Mouse (Mus musculus) CH12.LX (cell line): Measurements from ENCODE around the gene Olfr456. TPM values are rescaled to one million over a fixed set of nuclear protein-coding genes. Genes with fewer than 3 reads are reported as not detected.

ENCODE experiments used
- DNase-seq: peaks from one replicate; pipeline ENCODE4 v3.0.0-alpha.2; 2013; ENCODE audit errors: extremely low read depth
- H3K27ac ChIP-seq: 2 replicates; pipeline ENCODE4 v1.5.1; 2012; ENCODE audit warnings: low read depth, mild to moderate bottlenecking, control low read depth, moderate library complexity; ENCODE audit not compliant: insufficient read depth
- H3K27me3 ChIP-seq: replicated peaks from 2 replicates; pipeline ENCODE3; 2012; ENCODE audit warnings: inconsistent platforms
- H3K36me3 ChIP-seq, 2 experiments: replicated peaks in 1 of 2; 2 replicates each; pipeline versions ENCODE3 to v1.6.1; 2012; ENCODE audit warnings: inconsistent platforms in 1 of 2, low read length in 1 of 2, mild to moderate bottlenecking in 1 of 2, mixed read lengths in 1 of 2, moderate library complexity in 1 of 2; ENCODE audit not compliant: control insufficient read depth in 1 of 2, insufficient read depth in 1 of 2
- H3K4me1 ChIP-seq, 2 experiments: 2 replicates each; pipeline ENCODE4 v1.6.1; 2012; ENCODE audit warnings: inconsistent platforms in 1 of 2, moderate library complexity in 1 of 2; ENCODE audit not compliant: insufficient read depth in 2 of 2, control insufficient read depth in 1 of 2
- H3K4me2 ChIP-seq: 2 replicates; pipeline ENCODE4 v1.6.1; 2012; ENCODE audit warnings: low read depth, mild to moderate bottlenecking, control low read depth; ENCODE audit not compliant: poor library complexity, insufficient read depth, severe bottlenecking
- H3K4me3 ChIP-seq, 3 experiments: fragments of 150-350 bp in 1 of 3; sonication (generic) in 1 of 3; replicated peaks in 1 of 3; 2 replicates each; pipeline versions ENCODE3 to v1.5.1; 2011 to 2012; ENCODE audit warnings: low read depth in 2 of 3, low read length in 2 of 3, mild to moderate bottlenecking in 2 of 3, moderate library complexity in 2 of 3, control low read depth in 1 of 3, improper control_type of control experiment in 1 of 3, inconsistent platforms in 1 of 3, mixed read lengths in 1 of 3; ENCODE audit not compliant: poor library complexity in 1 of 3
- H3K79me2 ChIP-seq: replicated peaks from 2 replicates; pipeline ENCODE4 v1.6.1; 2012; ENCODE audit warnings: mild to moderate bottlenecking, moderate library complexity; ENCODE audit not compliant: control insufficient read depth, poor library complexity, insufficient read depth, severe bottlenecking; ENCODE audit errors: extremely low read depth
- H3K9ac ChIP-seq: 2 replicates; pipeline ENCODE4 v1.6.1; 2012; ENCODE audit warnings: low read depth, mild to moderate bottlenecking, control low read depth, moderate library complexity; ENCODE audit not compliant: insufficient read depth
- H3K9me3 ChIP-seq: replicated peaks from 2 replicates; pipeline ENCODE3; 2012; ENCODE audit warnings: low read length, inconsistent platforms, mixed read lengths
- CHD2 ChIP-seq: IDR thresholded peaks from 2 replicates; pipeline ENCODE4 v1.6.1; 2011; ENCODE audit warnings: low read length, improper control_type of control experiment
- CTCF ChIP-seq, 2 experiments: IDR thresholded peaks in 1 of 2; conservative IDR thresholded peaks in 1 of 2; 2 replicates each; pipeline ENCODE4 v1.5.1; 2011 to 2012; ENCODE audit warnings: low read depth in 2 of 2, low read length in 2 of 2, improper control_type of control experiment in 1 of 2, inconsistent platforms in 1 of 2, mild to moderate bottlenecking in 1 of 2, moderate library complexity in 1 of 2
- E2F4 ChIP-seq: IDR thresholded peaks from 2 replicates; pipeline ENCODE4 v1.6.1; 2011; ENCODE audit warnings: low read depth, low read length, improper control_type of control experiment; ENCODE audit not compliant: insufficient replicate concordance
- ELF1 ChIP-seq: IDR thresholded peaks from 2 replicates; pipeline ENCODE4 v1.6.1; 2014; ENCODE audit warnings: low read depth, mild to moderate bottlenecking, inconsistent platforms, low read length, improper control_type of control experiment
- ETS1 ChIP-seq: conservative IDR thresholded peaks from 2 replicates; pipeline ENCODE4 v1.6.1; 2012; ENCODE audit warnings: low read depth, mild to moderate bottlenecking, inconsistent platforms, low read length, improper control_type of control experiment, moderate library complexity
- GABPA ChIP-seq: IDR thresholded peaks from 2 replicates; pipeline ENCODE4 v1.6.1; 2012; ENCODE audit warnings: low read depth, low read length, improper control_type of control experiment, inconsistent platforms; ENCODE audit not compliant: insufficient replicate concordance
- JUN ChIP-seq: IDR thresholded peaks from 2 replicates; pipeline ENCODE4 v1.6.1; 2011; ENCODE audit warnings: low read depth, mild to moderate bottlenecking, low read length, improper control_type of control experiment, moderate library complexity; ENCODE audit not compliant: insufficient read depth
- KAT2A ChIP-seq: IDR thresholded peaks from 2 replicates; pipeline ENCODE4 v1.6.1; 2012; ENCODE audit warnings: low read length, improper control_type of control experiment, inconsistent platforms; ENCODE audit not compliant: insufficient replicate concordance
- MAFK ChIP-seq: IDR thresholded peaks from 2 replicates; pipeline ENCODE4 v1.6.1; 2011; ENCODE audit warnings: low read length, improper control_type of control experiment; ENCODE audit not compliant: insufficient replicate concordance
- MAX ChIP-seq: IDR thresholded peaks from 2 replicates; pipeline ENCODE4 v1.6.1; 2011; ENCODE audit warnings: low read length, improper control_type of control experiment
- MAZ ChIP-seq: IDR thresholded peaks from 2 replicates; pipeline ENCODE4 v1.6.1; 2012; ENCODE audit warnings: low read depth, mild to moderate bottlenecking, inconsistent platforms, low read length, improper control_type of control experiment, moderate library complexity
- MEF2A ChIP-seq: IDR thresholded peaks from 2 replicates; pipeline ENCODE4 v1.6.1; 2014; ENCODE audit warnings: low read depth, mild to moderate bottlenecking, inconsistent platforms, low read length, improper control_type of control experiment, borderline replicate concordance
- MXI1 ChIP-seq: IDR thresholded peaks from 2 replicates; pipeline ENCODE4 v1.6.1; 2011; ENCODE audit warnings: mild to moderate bottlenecking, low read depth, low read length, improper control_type of control experiment
- NELFE ChIP-seq: IDR thresholded peaks from 2 replicates; pipeline ENCODE4 v1.6.1; 2011; ENCODE audit warnings: low read depth, low read length, improper control_type of control experiment
- NRF1 ChIP-seq: IDR thresholded peaks from 2 replicates; pipeline ENCODE4 v1.6.1; 2014; ENCODE audit warnings: low read depth, mild to moderate bottlenecking, inconsistent platforms, low read length, improper control_type of control experiment, moderate library complexity
- POLR2AphosphoS2 ChIP-seq: IDR thresholded peaks from 2 replicates; pipeline ENCODE4 v1.6.1; 2011; ENCODE audit warnings: low read depth, low read length, improper control_type of control experiment
- SIN3A ChIP-seq: IDR thresholded peaks from 2 replicates; pipeline ENCODE4 v1.6.1; 2012; ENCODE audit warnings: low read length, improper control_type of control experiment, inconsistent platforms
- SMC3 ChIP-seq: IDR thresholded peaks from 2 replicates; pipeline ENCODE4 v1.6.1; 2011; ENCODE audit warnings: low read depth, low read length, improper control_type of control experiment
- TBP ChIP-seq: conservative IDR thresholded peaks from 2 replicates; pipeline ENCODE4 v1.6.1; 2011; ENCODE audit warnings: low read depth, low read length, improper control_type of control experiment
- TCF12 ChIP-seq: IDR thresholded peaks from 2 replicates; pipeline ENCODE4 v1.6.1; 2014; ENCODE audit warnings: low read depth, mild to moderate bottlenecking, inconsistent platforms, low read length, improper control_type of control experiment
- UBTF ChIP-seq: IDR thresholded peaks from 2 replicates; pipeline ENCODE4 v1.6.1; 2012; ENCODE audit warnings: low read depth, mild to moderate bottlenecking, inconsistent platforms, low read length, improper control_type of control experiment, moderate library complexity
- ZC3H11A ChIP-seq: IDR thresholded peaks from 2 replicates; pipeline ENCODE4 v1.6.1; 2012; ENCODE audit warnings: low read depth, mild to moderate bottlenecking, inconsistent platforms, low read length, improper control_type of control experiment
- ZMIZ1 ChIP-seq: IDR thresholded peaks from 2 replicates; pipeline ENCODE4 v1.6.1; 2012; ENCODE audit warnings: low read depth, mild to moderate bottlenecking, inconsistent platforms, low read length, improper control_type of control experiment
- dilution Hi-C: fragments of 300-500 bp; cut with MboI; formaldehyde crosslinking; loops from 2 replicates; pipeline ENCODE4 v1.14.3; 2020; ENCODE audit warnings: low sequenced_read_pairs; ENCODE audit not compliant: extremely low pct_unique_long_range_greater_than_20kb, extremely low pct_ligation_motif_present
- in situ Hi-C: fragments of 300-500 bp; cut with MboI; formaldehyde crosslinking; loops from 3 replicates; pipeline ENCODE4 v1.14.3; 2019; ENCODE audit warnings: low sequenced_read_pairs, low pct_ligation_motif_present, low pct_unique_long_range_greater_than_20kb, mixed read lengths
- polyA plus RNA-seq: library from polyadenylated mRNA; unstranded; fragments of >175 nt; gene quantifications from 2 replicates; pipeline ENCODE4 v1.2.1, GENCODE M21; 2012; ENCODE audit warnings: low read depth; ENCODE audit not compliant: insufficient read length
- total RNA-seq, 2 experiments: library from RNA; depleted of rRNA; stranded (reverse); fragments of 300-350 nt in 1 of 2; fragments of >200 nt in 1 of 2; gene quantifications; 2 replicates each; pipeline ENCODE4 v1.2.3; 2012 to 2014

Olfr456 gene
- total and polyA plus RNA-seq, 3 experiments: not detected

GRCm38 (mm10) chr6:42489731-42490130, 2.7 kb upstream of the Olfr456 start:
- no peak overlapping the region for H3K4me2 ChIP-seq
- H3K9me3 ChIP-seq: no peaks in the 10 kb centered on the region
- dilution Hi-C loops: no loop called here
- TF ChIP-seq TCF12: no peak
- no peak for TF ChIP-seq E2F4
- no peak for TF ChIP-seq POLR2AphosphoS2
- TF ChIP-seq SMC3: no peak
- TF ChIP-seq UBTF: no peak
- no peak for TF ChIP-seq SIN3A
- no peak for TF ChIP-seq CTCF (conservative IDR thresholded peaks at IDR 0.05 in 1 of 2, IDR thresholded peaks at IDR 0.05 in 1 of 2; ENCODE audit: low read depth in 2 of 2, low read length in 2 of 2)
- TF ChIP-seq ZC3H11A: no peak
- no peak for TF ChIP-seq MAZ
- TF ChIP-seq MXI1: no peak
- TF ChIP-seq ZMIZ1: no peak
- TF ChIP-seq MAFK: no peak
- TF ChIP-seq NRF1: no peak
- TF ChIP-seq KAT2A: no peak
- TF ChIP-seq JUN: no peak
- no peaks in the 10 kb centered on the region for H3K27me3 ChIP-seq
- no peaks in the 10 kb centered on the region for H3K4me1 ChIP-seq
- H3K36me3 ChIP-seq: no peaks in the 10 kb centered on the region
- in situ Hi-C loops: no loop called here
- no peak overlapping the region for H3K4me3 ChIP-seq
- no peaks in the 10 kb centered on the region for H3K79me2 ChIP-seq
- no peak overlapping the region for H3K9ac ChIP-seq
- no peak overlapping the region for H3K27ac ChIP-seq
- no peak for DNase-seq

- Histone ChIP-seq H3K9ac (no peak overlapping the region), H3K4me2 (no peak overlapping the region), H3K27ac (no peak overlapping the region), H3K79me2 (no peaks in the 10 kb centered on the region)
- DNase-seq: no peak
- dilution Hi-C loops: no loop called here
- in situ Hi-C loops: no loop called here
- no peak for TF ChIP-seq NELFE
- TF ChIP-seq TCF12: no peak
- no peak for TF ChIP-seq KAT2A
- TF ChIP-seq MEF2A: no peak
- no peak for TF ChIP-seq POLR2AphosphoS2
- no peak for TF ChIP-seq SIN3A
- no peak for TF ChIP-seq NRF1
- TF ChIP-seq CHD2: no peak
- no peak for TF ChIP-seq TBP
- TF ChIP-seq ETS1: no peak
- TF ChIP-seq ELF1: no peak
- no peak for TF ChIP-seq GABPA
- no peak for TF ChIP-seq MAX
- TF ChIP-seq, all 38 proteins: peak for 0
- Histone ChIP-seq H3K27me3 (no peaks in the 10 kb centered on the region), H3K9me3 (no peaks in the 10 kb centered on the region), H3K4me3 (no peak overlapping the region), H3K36me3 (no peaks in the 10 kb centered on the region), H3K4me1 (no peaks in the 10 kb centered on the region)
Observed at GRCm38 (mm10) chr6:42484633-42485032, 2.4 kb downstream of the Olfr456 start.
